Mouse (Mus musculus): ENCODE results near the gene Il4ra.

GRCm38 (mm10) chr7:125577486-125578088 lies 25.7 kb downstream of the Il4ra start:
- TF ChIP-seq POLR2A (IDR thresholded peaks at IDR 0.05; ENCODE audit: borderline replicate concordance, low read depth, low read length) (no peak), CTCF (IDR thresholded peaks at IDR 0.05; ENCODE audit: low read depth, low read length) (no peak)

Measured in bone marrow macrophage, adult 2 months (primary cell).